Mouse (Mus musculus) spleen, adult 2 months (tissue): ENCODE measurements at regions not wholly inside any gene's neighbourhood (a gene's known extent, or its start where the extent isn't known, plus 50 kb on each side); places are given as distances from the start of the nearest gene placed in this dataset.

Experiments used
- CTCF ChIP-seq: fragments of 200-500 bp; IDR thresholded peaks from 2 replicates; pipeline ENCODE4 v1.5.1; 2011; ENCODE audit warnings: mild to moderate bottlenecking, inconsistent platforms; ENCODE audit not compliant: insufficient read depth, insufficient read length, insufficient replicate concordance; ENCODE audit errors: extremely low read depth
- POLR2A ChIP-seq: fragments of 200-500 bp; IDR thresholded peaks from 2 replicates; pipeline ENCODE4 v1.6.1; 2011; ENCODE audit warnings: low read depth, low read length, inconsistent platforms

- no peak for TF ChIP-seq CTCF
- TF ChIP-seq POLR2A, result no peak
Measured at GRCm38 (mm10) chr8:93655752-93656151, 120.1 kb upstream of the Ces5a start.
